Mouse (Mus musculus): ENCODE results near the gene Gmip.

Gmip gene

DNA sequence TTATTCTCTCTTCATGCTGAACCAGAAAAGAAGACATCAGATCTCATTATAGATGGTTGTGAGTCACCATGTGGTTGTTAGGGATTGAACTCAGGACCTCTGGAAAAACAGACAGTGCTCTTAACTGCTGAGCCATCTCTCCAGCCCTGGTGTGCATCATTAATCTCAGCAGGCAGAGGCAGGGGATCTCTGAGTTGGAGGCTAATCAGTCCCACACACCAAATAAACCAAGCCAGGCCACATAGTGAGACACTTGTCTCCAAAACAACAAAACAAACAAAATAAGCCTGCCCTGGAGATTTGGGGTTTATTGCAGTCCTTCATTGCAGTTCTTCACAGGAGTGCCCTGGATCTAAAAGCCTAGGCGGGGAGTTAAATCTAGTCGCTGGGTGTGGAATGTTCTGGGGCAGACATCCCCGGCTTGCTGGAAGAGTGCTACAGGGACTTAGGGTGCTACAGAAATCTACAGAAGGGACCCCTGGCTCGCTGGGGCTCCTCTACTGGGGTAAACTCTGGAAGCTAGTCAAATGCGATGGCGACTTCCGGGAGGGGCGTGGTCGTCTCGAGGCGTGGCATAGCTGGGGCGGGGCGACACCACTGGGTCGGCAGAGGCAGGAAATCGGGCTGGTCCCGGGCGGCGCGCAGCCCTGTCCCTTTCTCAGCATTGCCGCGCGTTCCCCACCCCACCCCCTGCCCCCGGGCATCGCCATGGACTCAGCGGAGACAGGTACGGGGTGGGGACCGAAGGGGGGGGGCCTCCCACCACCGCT, at the start of gene Gmip:
Gmip (plus strand) TSS at position 586 of the 770 bp plus-strand sequence.
- DNase-seq (ENCODE audit: low read depth): peak; percentile 80

DNA sequence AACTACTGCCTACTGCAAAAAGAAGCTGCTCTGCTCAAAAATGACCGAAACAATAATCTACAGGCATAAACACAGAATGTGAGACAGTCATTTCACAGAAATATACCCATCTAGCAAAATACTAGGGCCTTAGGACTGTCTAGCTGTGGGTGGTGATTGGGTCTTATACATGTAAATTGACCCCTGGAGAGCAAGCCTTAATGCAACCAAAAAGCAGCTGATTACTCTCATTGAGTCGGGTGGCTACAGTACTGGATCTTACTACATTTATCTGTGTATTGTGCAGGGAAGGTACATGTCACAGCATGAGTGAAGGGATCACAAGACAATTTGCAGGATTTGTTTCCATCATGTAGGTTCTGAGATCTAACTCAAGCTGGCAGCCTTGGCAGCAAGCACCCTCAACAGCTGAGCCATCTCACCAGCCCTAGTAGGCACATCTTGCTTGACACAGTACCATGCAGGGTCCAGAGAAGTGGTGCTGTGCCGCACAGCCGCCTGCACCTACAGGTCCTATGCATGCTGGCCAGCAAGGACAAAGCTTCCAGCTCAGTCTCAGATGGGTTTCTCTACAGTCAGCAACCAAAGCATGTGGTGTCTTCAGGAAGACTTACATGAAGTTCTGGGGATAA, 46.5 kb upstream of the Gmip start:
- no peak for DNase-seq (ENCODE audit: low read depth)

DNA sequence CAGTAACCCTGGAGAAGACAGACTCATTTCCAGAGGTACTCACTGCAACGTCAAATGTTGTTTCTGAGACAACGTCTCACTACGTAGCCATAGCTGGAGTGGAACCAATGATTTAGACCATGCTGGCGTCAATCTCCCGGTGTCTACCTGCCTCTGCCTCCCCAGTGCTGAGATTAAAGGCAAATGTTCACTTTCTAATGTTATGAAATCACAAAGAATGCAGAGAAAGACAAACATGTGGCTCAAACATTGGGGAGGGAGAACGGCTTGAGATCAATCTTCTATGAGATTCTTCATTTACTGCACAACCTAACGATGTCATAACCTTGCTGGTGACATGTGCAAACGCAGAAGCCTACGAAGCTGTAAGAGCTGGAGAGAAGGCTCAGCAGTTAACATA, 37.3 kb upstream of the Gmip start:
- no peak for DNase-seq (ENCODE audit: low read depth)

DNA sequence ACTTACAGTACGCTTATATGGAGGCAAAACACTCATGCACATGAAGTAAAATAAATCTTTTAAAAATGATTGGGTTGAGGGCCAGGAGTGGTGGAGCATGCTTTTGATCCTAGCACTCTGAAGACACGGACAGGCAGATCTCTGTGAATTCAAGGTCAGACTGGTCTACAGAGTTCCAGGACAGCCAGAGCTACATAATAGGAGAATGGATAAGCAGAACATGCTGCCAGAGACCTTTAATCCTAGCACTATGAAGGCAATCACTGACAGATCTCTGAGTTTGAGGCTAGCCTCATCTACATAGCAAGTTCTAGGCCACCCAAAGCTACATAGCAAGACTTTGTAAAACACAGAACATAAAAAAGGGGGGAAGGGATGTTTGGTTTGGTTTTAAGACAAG, 36.4 kb upstream of the Gmip start:
- DNase-seq (ENCODE audit: low read depth): no peak

DNA sequence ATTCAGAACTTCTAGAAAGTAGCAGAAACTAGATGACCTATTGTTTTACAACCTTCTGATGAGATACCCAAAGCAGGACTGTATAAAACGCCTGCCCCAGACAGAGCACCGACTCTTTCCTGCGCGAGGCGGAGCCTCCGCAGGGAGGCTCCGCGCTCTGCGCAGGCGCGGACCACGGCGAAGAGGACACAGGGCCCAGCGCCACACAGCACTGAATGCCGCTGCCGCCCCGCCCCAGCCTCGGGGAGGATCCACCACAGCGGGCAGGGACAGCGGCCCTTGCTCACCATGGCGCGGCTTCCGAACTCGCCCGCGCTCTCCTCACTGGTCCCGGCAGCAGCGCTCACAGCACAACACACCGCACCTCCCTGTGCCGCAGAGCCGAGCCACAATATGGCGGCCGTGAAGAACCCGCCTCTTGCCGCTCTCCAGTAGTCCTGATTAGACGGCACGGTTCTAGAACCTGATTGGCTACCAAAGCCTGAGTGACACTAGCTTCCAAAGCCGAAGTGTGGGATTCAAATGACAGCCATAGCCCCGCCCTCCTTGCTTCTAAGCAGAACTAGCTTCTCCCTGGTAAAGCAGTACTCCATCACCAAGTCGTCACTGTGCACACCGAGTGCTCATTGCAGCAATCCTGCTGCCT, 33.9 kb upstream of the Gmip start, which contains the start of gene Gm20422:
Gm20422 (minus strand) TSS at position 384 of the 646 bp plus-strand sequence.
- peak; percentile 100 for DNase-seq (ENCODE audit: low read depth)

DNA sequence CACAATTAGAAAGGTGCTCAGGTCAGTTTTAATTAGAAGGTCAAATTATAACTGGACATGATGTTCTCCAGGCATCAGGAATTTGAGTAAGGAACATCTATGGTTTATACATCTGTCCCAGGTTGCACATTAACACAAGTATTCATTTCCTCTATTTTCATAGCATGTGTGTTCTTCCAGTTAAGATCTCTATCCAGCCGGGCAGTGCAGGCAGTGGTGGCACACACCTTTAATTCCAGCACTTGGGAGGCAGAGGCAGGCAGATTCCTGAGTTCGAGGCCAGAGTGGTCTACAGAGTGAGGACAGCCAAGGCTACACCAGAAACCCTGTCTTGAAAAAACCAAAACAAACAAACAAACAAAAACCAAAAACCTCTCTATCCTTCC, 33.3 kb upstream of the Gmip start:
- DNase-seq (ENCODE audit: low read depth): no peak

DNA sequence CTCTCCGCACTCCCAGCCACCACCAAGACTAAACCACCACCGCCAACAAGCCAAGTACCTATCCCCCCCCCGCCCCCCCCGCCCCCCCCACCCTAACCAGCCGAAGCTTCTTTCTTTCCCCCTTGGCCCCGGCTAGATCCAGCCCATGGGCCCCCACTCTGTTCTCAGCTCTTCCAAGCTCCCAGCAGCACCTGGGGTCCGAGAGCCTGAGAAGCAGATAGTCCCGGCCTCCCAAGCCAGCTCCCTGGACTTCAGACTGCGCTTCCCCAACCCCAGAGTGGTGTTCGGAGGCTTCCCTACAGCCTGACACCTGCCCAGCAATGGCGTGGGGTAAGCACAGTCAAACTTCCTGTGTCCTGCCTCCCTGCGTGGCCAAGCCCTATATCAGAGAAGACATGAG, 31.4 kb upstream of the Gmip start:
- no peak for DNase-seq (ENCODE audit: low read depth)

DNA sequence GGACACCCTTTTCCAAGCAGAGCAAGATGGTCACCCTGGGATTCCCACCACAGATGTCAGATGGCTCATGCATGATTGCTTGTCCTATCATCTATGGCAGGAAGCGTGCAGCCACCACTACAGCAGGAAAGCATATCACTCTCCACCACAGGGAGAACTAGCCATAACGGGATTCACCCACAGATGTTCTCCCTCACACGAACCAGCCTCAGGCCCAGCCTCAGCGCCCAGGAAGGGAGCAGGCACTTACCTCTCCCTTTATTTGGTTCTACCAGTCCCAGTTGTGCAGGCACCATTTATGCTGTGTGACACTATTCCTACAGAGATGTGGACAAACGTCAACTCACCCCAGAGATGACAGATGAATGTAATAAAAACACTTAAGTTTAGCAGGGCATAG, 19.4 kb upstream of the Gmip start:
- peak; percentile 42 for DNase-seq (ENCODE audit: low read depth)

DNA sequence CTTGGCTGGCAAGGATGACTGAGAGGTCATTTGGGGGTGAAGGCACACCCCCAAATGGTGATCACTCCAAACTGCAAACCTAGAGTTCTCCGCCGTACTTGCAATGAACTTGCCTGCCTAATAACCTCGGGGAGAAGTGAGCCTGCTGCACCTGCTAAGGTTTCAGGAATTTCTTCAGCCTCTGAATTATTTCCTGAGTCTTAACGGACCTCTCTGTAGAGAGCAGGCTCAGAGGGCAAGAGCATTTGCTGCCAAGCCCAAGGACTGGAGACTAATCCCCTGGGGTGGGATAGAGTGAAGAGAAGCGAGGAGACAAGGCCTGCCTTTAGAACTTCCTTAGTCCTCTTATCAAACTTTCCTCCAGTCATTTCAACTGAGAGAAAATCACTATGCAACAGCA, 18.7 kb upstream of the Gmip start:
- DNase-seq (ENCODE audit: low read depth): peak; percentile 47

DNA sequence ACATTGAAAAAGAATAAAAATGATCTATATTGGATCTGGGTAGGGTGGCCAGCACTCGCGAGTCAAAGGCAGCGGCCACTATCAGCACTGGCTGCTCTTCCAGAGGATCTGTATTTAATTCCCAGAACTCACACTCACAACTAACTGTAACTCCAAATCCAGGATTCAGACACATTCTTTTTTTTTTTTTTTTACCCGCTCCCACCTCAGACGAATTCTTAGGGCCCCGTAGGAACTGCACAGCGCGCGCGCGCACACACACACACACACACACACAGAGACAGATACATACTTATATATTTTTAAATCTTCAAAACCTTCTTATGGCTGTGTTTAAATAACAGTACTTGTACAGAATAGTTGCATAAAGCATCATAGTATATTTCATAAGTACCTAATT, 18.1 kb upstream of the Gmip start:
- no peak for DNase-seq (ENCODE audit: low read depth)

DNA sequence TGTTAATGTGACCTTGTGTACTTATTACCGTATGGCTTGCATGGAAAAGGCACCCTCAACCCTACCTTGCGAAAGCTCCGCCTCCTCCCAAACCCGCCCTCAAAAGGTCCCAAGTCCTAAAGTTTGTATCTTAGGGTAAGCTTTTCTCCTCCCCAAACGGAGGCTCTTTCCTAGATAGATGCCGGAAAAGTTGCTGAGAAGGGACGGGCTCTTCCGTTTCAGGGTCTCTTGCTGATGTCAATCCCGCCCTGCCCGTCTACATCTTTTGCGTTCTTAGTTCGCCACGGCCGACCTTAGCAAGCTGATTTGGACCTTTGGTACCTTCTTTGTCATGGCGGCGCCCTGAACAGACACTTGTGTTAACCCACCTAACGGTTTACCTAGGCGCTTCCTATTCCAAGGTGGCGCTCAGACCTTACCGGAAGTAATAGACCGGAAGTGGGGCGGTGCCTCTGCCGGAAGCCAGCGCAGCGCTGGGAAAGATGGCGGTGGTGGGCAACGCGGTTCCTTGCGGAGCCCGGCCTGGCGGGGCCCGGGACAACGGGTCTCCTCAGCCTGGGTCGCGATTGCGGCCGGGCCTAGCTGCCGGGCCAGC, 17.6 kb upstream of the Gmip start, which contains the start of the genes Atp13a1 and Zfp866:
Atp13a1 (plus strand) TSS at position 391 of the 595 bp plus-strand sequence.
Zfp866 (minus strand) TSS at position 406 of the 595 bp plus-strand sequence.
- DNase-seq (ENCODE audit: low read depth): peak; percentile 92

DNA sequence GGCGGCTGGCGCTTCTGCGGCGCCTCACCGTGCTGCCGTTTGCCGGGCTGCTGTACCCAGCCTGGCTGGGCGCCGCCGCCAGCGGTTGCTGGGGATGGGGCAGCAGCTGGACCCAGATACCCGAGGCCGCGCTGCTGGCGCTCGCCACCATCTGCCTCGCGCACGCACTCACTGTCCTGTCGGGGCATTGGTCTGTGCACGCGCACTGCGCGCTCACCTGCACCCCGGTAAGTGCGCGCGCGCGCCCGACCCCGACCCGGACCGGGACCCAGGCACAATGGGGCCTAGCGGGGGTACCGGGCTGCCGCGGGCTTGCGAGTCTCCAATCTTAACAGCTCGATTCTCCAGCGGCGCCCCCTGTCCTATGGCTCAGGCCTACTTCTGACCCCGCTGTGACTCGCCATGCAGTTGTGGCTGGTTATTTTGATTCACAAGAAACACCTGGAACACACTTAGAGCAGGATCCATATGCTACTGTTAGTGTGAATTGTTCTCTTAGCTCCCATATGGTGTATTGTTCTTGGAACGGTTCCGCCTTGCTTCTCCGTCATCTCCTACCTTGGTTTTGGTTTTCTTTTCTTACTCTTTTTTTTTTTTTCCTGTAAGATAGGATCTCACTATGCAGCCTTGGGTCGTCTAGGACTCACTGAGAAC, 16.9 kb upstream of the Gmip start:
- DNase-seq (ENCODE audit: low read depth): peak; percentile 59

DNA sequence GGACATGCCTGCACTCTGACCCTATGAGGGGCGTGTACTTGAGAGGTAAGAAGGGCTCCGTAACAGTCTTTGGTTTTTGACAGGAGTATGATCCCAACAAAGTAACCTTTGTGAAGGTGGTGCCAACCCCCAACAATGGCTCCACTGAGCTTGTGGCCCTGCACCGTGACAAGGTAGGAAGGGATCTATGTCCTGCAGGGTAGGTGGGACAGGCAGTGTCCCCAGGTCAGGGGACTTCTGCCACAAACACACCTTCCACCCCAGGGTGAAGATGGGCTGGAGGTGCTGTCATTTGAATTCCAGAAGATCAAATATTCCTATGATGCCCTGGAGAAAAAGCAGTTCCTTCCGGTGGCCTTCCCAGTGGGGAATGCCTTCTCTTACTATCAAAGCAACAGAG, 14.8 kb upstream of the Gmip start:
- DNase-seq (ENCODE audit: low read depth): no peak

DNA sequence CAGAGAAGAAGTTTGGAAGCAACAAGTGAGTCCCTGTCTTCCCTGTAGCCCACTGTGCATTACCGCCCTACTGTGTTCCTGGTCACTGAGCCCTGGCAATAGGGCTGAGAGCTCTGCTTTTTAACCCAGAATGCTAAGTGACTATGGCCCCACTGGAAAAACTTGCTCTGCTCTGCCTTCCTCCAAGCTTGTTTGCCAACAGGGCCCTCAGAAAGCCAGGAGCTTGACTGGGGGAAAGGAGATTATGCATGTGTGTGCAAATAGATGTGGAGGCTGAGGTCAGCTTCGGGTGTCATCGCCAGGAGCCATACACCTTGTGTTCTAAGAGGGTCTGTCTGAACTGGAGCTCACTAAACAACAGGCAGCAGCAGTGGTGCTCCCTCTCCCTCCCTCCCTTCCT, 14.4 kb upstream of the Gmip start:
- DNase-seq (ENCODE audit: low read depth): no peak

DNA sequence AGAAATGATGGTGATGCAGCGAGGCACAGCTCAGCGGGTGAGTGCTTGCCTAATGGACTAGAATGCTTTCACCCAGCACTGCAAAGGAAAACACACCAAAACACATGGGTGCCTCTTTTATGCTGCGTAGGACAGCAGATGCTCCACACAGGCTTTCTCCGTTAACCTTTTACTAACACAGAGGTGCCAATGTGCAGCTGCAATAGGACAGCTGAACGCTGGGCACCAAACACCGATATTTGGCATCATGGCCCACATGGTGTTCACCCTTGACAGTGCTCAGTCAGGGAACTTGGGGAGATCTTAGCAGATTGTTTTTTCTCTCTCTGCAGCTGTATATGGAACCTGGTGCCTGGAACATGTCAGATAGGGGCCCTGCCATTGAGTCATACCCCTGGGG, 13.6 kb upstream of the Gmip start:
- DNase-seq (ENCODE audit: low read depth): no peak

DNA sequence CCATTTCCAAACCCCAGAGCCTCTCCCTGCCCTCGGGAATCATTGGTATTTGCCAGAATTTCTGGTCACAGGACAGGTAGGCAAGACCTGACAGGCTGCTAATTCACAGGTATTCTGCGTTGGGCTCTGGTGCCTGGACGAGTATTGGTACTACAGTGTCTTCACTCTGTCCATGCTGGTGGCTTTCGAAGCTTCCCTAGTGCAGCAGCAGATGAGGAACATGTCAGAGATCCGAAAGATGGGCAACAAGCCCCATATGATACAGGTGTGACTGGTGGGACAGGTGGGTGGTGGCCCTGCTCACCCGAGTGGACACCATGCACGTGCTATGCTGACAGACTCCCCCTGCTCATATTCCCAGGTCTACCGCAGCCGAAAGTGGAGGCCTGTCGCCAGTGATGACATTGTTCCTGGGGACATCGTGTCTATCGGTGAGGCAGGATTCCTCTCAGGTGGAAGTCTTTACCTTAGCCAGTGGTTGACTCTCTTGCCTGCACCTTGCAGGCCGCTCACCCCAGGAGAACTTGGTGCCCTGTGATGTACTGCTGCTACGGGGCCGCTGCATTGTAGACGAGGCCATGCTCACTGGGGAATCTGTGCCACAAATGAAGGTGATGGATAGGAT, 11.6 kb upstream of the Gmip start:
- no peak for DNase-seq (ENCODE audit: low read depth)

DNA sequence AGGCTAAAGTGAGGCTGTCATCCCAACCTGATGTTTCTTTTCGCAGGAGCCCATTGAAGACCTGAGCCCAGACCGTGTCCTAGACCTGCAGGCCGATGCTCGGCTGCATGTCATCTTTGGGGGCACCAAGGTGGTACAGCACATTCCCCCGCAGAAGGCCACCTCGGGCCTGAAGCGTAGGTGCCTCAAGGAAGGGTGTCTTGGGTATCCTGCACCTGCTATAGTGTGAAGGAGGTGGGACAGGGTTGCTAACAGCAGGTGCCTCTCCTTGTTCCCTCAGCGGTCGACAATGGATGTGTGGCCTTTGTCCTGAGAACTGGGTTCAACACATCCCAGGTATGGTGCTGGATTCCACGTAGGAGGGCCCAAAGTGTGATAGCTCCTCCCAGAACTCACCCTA, 10.8 kb upstream of the Gmip start:
- no peak for DNase-seq (ENCODE audit: low read depth)

DNA sequence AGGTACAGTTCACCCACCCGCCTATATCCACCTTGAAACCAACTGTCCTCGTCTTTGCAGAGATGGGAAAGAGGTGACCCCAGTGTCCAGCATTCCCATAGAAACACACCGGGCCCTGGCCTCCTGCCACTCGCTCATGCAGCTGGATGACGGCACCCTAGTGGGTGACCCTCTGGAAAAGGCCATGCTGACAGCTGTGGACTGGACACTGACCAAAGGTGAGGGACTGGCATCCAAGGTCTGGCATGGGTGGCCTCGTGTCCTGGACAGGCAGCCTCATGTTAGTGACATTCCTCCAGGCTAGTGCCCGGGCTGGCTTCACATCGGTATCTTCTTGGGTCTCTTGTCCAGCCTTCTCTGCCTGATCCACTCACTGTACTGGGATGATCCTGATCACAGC, 9.2 kb upstream of the Gmip start:
- no peak for DNase-seq (ENCODE audit: low read depth)

DNA sequence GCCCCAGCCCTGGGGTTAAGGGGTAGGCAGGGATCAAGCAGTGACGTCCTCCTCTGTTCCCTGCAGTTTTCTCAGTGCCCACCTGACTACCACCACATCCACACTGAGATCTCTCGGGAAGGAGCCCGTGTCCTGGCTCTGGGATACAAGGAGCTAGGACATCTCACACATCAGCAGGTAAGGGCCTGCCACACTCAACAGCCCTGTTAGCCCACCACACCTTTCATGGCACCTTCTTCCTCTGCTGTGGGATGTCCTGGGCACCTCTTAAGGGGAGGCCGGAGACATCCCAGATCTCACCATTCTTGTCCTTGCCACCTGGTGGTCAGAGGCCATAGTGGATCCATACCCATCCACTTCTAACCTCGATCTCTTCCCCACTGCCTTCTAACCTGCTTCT, 8.5 kb upstream of the Gmip start:
- no peak for DNase-seq (ENCODE audit: low read depth)

DNA sequence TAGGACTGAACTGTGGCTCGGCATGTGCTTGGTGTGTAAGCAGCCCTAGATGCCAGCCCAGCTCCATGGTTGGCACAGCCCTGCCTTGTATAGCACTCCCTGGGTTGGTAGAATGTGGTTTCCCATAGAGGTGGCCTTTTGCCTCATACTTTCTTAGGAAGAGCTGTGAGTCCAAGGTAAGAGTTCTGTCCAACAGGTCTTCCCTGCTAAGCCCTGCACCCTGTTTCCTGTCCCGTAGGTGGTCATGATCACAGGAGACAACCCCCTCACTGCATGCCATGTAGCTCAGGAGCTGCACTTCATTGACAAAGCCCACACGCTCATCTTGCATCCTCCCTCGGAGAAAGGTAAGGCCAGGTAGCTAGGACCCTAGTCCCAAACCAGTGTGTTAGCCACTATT, 6.7 kb upstream of the Gmip start:
- DNase-seq (ENCODE audit: low read depth): no peak

DNA sequence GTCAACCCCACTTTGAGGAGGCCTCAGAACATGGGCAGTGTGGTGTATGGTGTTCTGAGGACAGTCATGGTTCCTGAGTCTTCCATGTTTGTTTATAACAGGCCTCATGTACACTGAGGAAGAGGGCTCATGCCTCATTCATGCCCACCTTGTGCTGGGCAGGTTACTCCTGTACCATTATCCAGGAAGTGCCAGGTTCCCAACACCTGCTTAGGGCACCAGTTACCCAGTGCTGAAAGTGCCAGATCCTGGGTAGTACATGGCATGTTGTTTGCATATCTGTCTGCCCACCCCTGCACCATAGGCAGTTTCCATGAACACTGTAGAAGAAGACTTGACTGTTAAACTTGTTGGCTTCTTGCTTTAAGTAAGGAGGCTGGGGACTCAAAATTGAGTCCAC, 6.3 kb upstream of the Gmip start:
- no peak for DNase-seq (ENCODE audit: low read depth)

DNA sequence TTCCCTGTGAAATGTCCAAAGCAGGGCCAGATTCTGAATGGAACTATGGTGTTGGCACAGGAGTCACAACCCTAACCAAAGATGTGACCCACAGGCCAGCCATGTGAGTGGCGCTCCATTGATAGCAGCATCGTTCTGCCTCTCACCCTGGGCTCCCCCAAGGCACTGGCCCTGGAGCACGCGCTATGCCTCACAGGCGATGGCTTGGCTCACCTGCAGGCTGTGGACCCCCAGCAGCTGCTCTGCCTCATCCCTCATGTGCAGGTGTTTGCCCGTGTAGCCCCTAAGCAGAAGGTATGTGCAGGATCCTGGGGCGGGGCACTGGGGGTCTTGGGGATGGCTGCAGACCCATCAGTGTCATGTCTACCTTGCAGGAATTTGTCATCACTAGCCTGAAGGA, 5.1 kb upstream of the Gmip start:
- no peak for DNase-seq (ENCODE audit: low read depth)

Data from 416B (cell line).